Mouse (Mus musculus) hindbrain, embryonic 16.5 days (tissue): ENCODE results near the gene Fam76b. TPM values are rescaled to one million over a fixed set of nuclear protein-coding genes. Genes with fewer than 3 reads are reported as not detected.
A peak's percentile ranks its signal among the peaks of the same experiment; 100 is the strongest.

Experiments
- ATAC-seq: fragments of 200-750 bp; cut with Nextera tagmentation; 2 replicates; pipeline ENCODE4 v1.8.0; 2017; ENCODE audit warnings: moderate TSS enrichment, moderate library complexity
- H3K27ac ChIP-seq: fragments of 300-500 bp; sonication (generic); 2 replicates; pipeline ENCODE4 v1.5.1; 2014; ENCODE audit warnings: low read depth, mild to moderate bottlenecking, control low read depth, low read length, moderate library complexity
- H3K27me3 ChIP-seq: fragments of 300-500 bp; sonication (generic); replicated peaks from 2 replicates; pipeline ENCODE4 v1.6.1; 2014; ENCODE audit warnings: low read length; ENCODE audit not compliant: control insufficient read depth, insufficient read depth
- H3K36me3 ChIP-seq: fragments of 300-500 bp; sonication (generic); 2 replicates; pipeline ENCODE4 v1.6.1; 2014; ENCODE audit warnings: mild to moderate bottlenecking, low read length, moderate library complexity, mixed read lengths; ENCODE audit not compliant: control insufficient read depth, insufficient read depth
- H3K4me1 ChIP-seq: fragments of 300-500 bp; sonication (generic); 2 replicates; pipeline ENCODE4 v1.6.1; 2014; ENCODE audit warnings: low read depth, low read length; ENCODE audit not compliant: control insufficient read depth, insufficient read depth
- H3K4me2 ChIP-seq: fragments of 300-500 bp; sonication (generic); 2 replicates; pipeline ENCODE4 v1.6.1; 2014; ENCODE audit warnings: mild to moderate bottlenecking, low read length, control low read depth, moderate library complexity
- H3K4me3 ChIP-seq: fragments of 300-500 bp; sonication (generic); 2 replicates; pipeline ENCODE4 v1.5.1; 2014; ENCODE audit warnings: mild to moderate bottlenecking, low read length, control low read depth, moderate library complexity
- H3K9ac ChIP-seq: fragments of 300-500 bp; sonication (generic); 2 replicates; pipeline ENCODE4 v1.6.1; 2014; ENCODE audit warnings: low read depth, mild to moderate bottlenecking, control low read depth, low read length, moderate library complexity
- H3K9me3 ChIP-seq: fragments of 300-500 bp; sonication (generic); 2 replicates; pipeline ENCODE4 v1.6.1; 2014; ENCODE audit warnings: mild to moderate bottlenecking, low read length, moderate library complexity; ENCODE audit not compliant: control insufficient read depth
- WGBS: fragments of 180-500 bp; shearing (Covaris S2); extraction: QIAGEN DNeasy Blood & Tissue Kit; methylation state at CpG from one replicate; pipeline ENCODE4 v1.1.7; 2014; 5-methylcytosine and 5-hydroxymethylcytosine counted together
- polyA plus RNA-seq: library from polyadenylated mRNA; unstranded; fragments of >200 nt; fragmentation: Nextera tagmentation; extraction: Ambion mirVana; gene quantifications from 2 replicates; pipeline ENCODE4 v1.2.1, GENCODE M21; 2015

Fam76b gene
- polyA plus RNA-seq, 1 experiment from 2014 or later: 14.8 TPM

DNA sequence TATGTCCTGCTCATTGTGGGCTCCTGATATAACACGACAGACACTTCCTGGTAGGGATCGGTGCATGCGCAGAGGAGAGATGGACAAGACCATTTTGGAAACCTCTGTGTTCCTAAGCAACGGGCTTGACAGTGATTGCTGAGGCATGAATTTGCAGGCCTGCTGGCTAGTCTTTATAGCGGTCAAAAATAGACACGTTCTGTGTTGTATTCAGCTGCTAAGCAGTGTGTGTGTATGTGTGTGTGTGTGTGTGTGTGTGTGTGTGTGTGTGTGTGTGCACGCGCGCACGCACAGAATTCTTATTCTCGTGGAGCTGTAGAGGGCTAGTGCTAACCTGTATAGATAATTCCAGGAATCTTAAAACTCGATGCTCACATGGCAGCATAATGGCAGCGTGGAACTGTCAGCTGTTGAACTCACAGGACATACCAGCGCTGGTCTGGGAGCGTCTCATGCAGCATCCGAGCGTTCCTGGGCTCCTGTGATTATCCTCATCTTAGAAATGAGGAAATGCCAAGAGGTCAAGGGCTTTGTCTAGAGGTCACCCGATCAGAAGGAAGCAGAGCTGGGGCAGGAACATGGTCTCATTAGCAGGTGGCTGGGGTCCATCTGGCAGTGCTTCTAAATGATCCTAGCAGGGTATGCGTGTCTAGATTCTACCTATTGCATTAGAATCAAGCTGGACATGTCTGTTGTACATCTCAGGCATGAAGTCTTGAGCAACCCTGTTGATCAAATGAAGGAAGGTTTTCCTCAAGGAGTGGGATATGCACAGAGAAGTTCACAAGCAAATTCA lies 71.2 kb downstream of the Fam76b start:
- Histone ChIP-seq H3K27ac (peak overlapping the region; percentile 71), H3K9me3 (no peaks in the 10 kb centered on the region), H3K27me3 (no peaks in the 10 kb centered on the region), H3K4me3 (no peak overlapping the region), H3K9ac (no peak overlapping the region), H3K4me2 (peak overlapping the region; percentile 2; the same call in 1 of the 2 replicates), H3K36me3 (no peaks in the 10 kb centered on the region), H3K4me1 (peaks cover 13% of the 10 kb centered on the region)
- 50% methylated on average over 19 of the region's 19 CpGs for WGBS
- peak; percentile 85 for ATAC-seq

DNA sequence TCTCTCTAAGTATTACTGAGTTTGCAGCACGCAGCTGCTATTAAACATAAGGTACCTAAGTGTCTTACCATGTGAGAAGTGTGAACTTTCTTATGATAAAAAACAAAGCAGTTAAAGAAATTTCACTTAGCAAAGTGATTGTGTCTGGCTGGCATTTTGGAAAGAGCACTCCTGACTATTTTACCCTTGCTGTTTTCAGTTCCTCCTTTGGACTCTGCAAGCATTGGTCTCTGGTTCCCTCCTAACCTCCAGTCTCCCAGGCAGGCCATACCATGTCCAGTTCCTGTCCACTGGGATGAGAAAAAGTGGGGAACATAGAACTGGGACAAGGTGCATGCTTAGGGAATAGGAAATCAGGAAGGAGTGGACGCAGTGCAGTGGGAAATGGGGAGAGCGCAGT lies 74.5 kb downstream of the Fam76b start:
- 96% methylated on average over 3 of the region's 3 CpGs for WGBS
- H3K4me1 ChIP-seq: peaks cover 2% of the 10 kb centered on the region; the same call in 1 of the 2 replicates
- no peak overlapping the region for H3K27ac ChIP-seq
- no peak overlapping the region for H3K9ac ChIP-seq
- H3K36me3 ChIP-seq: no peaks in the 10 kb centered on the region
- no peak for ATAC-seq
- no peak overlapping the region for H3K4me3 ChIP-seq
- H3K4me2 ChIP-seq: no peak overlapping the region
- no peaks in the 10 kb centered on the region for H3K9me3 ChIP-seq
- H3K27me3 ChIP-seq: no peaks in the 10 kb centered on the region

DNA sequence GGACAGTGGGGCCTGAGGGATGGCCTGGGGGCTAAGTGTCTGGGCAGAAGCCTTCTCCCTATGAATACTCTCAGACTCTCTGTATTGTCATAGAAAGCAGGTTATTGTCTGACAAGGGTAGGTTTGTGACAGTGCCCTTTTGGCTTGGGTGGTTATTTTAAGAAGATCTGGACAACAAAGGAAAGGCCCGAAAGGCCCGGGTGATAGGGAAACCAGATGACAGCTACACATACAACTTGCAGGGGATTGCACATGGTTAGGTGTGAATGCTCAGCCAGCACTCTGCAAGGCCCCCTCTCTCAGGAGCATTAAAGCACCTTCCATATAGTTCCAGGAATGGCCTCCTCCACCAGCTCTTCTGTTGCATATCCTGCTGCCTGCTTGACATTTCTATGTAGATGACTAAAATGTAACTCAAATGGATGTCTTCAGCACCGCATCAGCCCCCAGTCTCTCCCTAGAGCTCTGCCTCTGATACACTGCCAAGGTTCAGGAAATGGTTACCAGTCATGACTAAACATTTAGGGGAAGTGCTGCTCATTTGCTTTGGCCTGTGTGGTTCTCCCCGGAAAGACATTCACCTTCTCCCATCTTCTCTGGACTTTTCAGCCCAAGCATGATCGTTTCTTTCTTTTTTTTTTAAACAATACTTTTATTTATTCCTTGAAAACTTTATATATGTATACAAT lies 76.7 kb downstream of the Fam76b start:
- ATAC-seq: no peak
- 78% methylated on average over 5 of the region's 5 CpGs for WGBS
- no peak overlapping the region for H3K4me3 ChIP-seq

More for the DNA sequence above, 76.7 kb downstream of the Fam76b start:
- H3K27me3 ChIP-seq: no peaks in the 10 kb centered on the region
- no peaks in the 10 kb centered on the region for H3K36me3 ChIP-seq
- H3K9ac ChIP-seq: no peak overlapping the region
- H3K4me1 ChIP-seq: no peaks in the 10 kb centered on the region
- H3K4me2 ChIP-seq: no peak overlapping the region
- no peak overlapping the region for H3K27ac ChIP-seq
- H3K9me3 ChIP-seq: no peaks in the 10 kb centered on the region

Other genes starting within 250 kb of the Fam76b start
- 52.9 and 55.6 TPM in 2 replicates for gene Mtmr2, start 79.3 kb upstream of the Fam76b start, polyA plus RNA-seq
- 34.8 TPM in 2 replicates for gene Cep57, start 609 bp upstream of the Fam76b start, polyA plus RNA-seq